Mouse (Mus musculus) intestine, embryonic 14.5 days (tissue): ENCODE data around the gene 1700001F09Rik. TPM values are rescaled to one million over a fixed set of nuclear protein-coding genes. Genes with fewer than 3 reads are reported as not detected.
"Not testable (repeated sequence)": the region's sequence is repeated elsewhere in the genome, so short reads cannot be mapped to it uniquely, and the experiment has no call there.

Source experiments
- ATAC-seq: fragments of 200-750 bp; cut with Nextera tagmentation; replicated peaks from 2 replicates; pipeline ENCODE4 v1.8.0; 2017; ENCODE audit warnings: low read depth, moderate number of reproducible peaks, moderate TSS enrichment, moderate library complexity; ENCODE audit not compliant: low FRiP score, low TSS enrichment
- DNase-seq: peaks from one replicate; pipeline ENCODE4 v3.0.0-alpha.2; 2018; ENCODE audit warnings: low spot score
- H3K27ac ChIP-seq: fragments of 300-500 bp; sonication (generic); 2 replicates; pipeline ENCODE4 v1.5.1; 2014; ENCODE audit warnings: low read depth, mild to moderate bottlenecking, control low read depth
- H3K27me3 ChIP-seq: fragments of 300-500 bp; sonication (generic); replicated peaks from 2 replicates; pipeline ENCODE4 v1.6.1; 2014; ENCODE audit warnings: low read length, control low read depth; ENCODE audit not compliant: control insufficient read depth, insufficient read depth
- H3K36me3 ChIP-seq: fragments of 300-500 bp; sonication (generic); 2 replicates; pipeline ENCODE4 v1.6.1; 2014; ENCODE audit warnings: low read length, control low read depth; ENCODE audit not compliant: control insufficient read depth, insufficient read depth
- H3K4me1 ChIP-seq: fragments of 300-500 bp; sonication (generic); replicated peaks from 2 replicates; pipeline ENCODE4 v1.6.1; 2014; ENCODE audit warnings: low read length, control low read depth, mixed read lengths; ENCODE audit not compliant: control insufficient read depth, insufficient read depth
- H3K4me2 ChIP-seq: fragments of 300-500 bp; sonication (generic); 2 replicates; pipeline ENCODE4 v1.6.1; 2014; ENCODE audit warnings: low read length
- H3K4me3 ChIP-seq: fragments of 300-500 bp; sonication (generic); 2 replicates; pipeline ENCODE4 v1.5.1; 2014; ENCODE audit warnings: low read depth, low read length, control low read depth, mixed read lengths
- H3K9ac ChIP-seq: fragments of 300-500 bp; sonication (generic); 2 replicates; pipeline ENCODE4 v1.6.1; 2014; ENCODE audit warnings: mild to moderate bottlenecking, low read length
- H3K9me3 ChIP-seq: fragments of 300-500 bp; sonication (generic); 2 replicates; pipeline ENCODE4 v1.6.1; 2016; ENCODE audit warnings: low read length, control low read depth; ENCODE audit not compliant: control insufficient read depth
- WGBS: fragments of 180-500 bp; shearing (Covaris S2); extraction: QIAGEN DNeasy Blood & Tissue Kit; methylation state at CpG from one replicate; pipeline ENCODE4 v1.1.7; 2014; 5-methylcytosine and 5-hydroxymethylcytosine counted together
- polyA plus RNA-seq: library from polyadenylated mRNA; unstranded; fragments of >200 nt; fragmentation: Nextera tagmentation; extraction: Ambion mirVana; gene quantifications from 2 replicates; pipeline ENCODE4 v1.2.1, GENCODE M21; 2014

1700001F09Rik gene
- not detected in 2 replicates for polyA plus RNA-seq

GRCm38 (mm10) chr14:43347711-43348110 lies at the start of gene 1700001F09Rik:
Gene 1700001F09Rik (minus strand): TSS chr14:43347811.
- not testable (repeated sequence) for DNase-seq, H3K9ac ChIP-seq

GRCm38 (mm10) chr14:43361713-43362112 lies 14.1 kb upstream of the 1700001F09Rik start:
- not testable (repeated sequence) for H3K9ac ChIP-seq, H3K4me1 ChIP-seq, DNase-seq, H3K4me2 ChIP-seq, H3K27ac ChIP-seq, H3K9me3 ChIP-seq, H3K4me3 ChIP-seq, ATAC-seq, H3K36me3 ChIP-seq, H3K27me3 ChIP-seq
- WGBS = 84% methylated on average over 11 of the region's 11 CpGs

More at GRCm38 (mm10) chr14:43347711-43348110, at the start of gene 1700001F09Rik:
- H3K4me2 ChIP-seq, H3K27me3 ChIP-seq, H3K4me1 ChIP-seq, H3K27ac ChIP-seq, H3K9me3 ChIP-seq, H3K36me3 ChIP-seq, ATAC-seq, H3K4me3 ChIP-seq: not testable (repeated sequence)

- not testable (repeated sequence) for H3K9me3 ChIP-seq, H3K4me2 ChIP-seq, H3K27me3 ChIP-seq, H3K4me1 ChIP-seq, ATAC-seq, H3K9ac ChIP-seq, H3K27ac ChIP-seq, DNase-seq, H3K36me3 ChIP-seq, H3K4me3 ChIP-seq
- WGBS = 68% methylated on average over 1 of the region's 1 CpGs
Measured at GRCm38 (mm10) chr14:43359246-43359645, 11.6 kb upstream of the 1700001F09Rik start.

GRCm38 (mm10) chr14:43357496-43357895 lies 9.9 kb upstream of the 1700001F09Rik start:
- not testable (repeated sequence) for H3K9ac ChIP-seq, H3K27me3 ChIP-seq, H3K4me2 ChIP-seq, H3K9me3 ChIP-seq, H3K4me3 ChIP-seq, H3K36me3 ChIP-seq, ATAC-seq, H3K27ac ChIP-seq, DNase-seq, H3K4me1 ChIP-seq

- H3K4me3 ChIP-seq, H3K9me3 ChIP-seq, H3K36me3 ChIP-seq, H3K27ac ChIP-seq, H3K4me1 ChIP-seq, H3K9ac ChIP-seq, H3K27me3 ChIP-seq, H3K4me2 ChIP-seq, DNase-seq, ATAC-seq: not testable (repeated sequence)
- 88% methylated on average over 2 of the region's 2 CpGs for WGBS
Measured at GRCm38 (mm10) chr14:43352944-43353343, 5.3 kb upstream of the 1700001F09Rik start.

- not testable (repeated sequence) for H3K27me3 ChIP-seq, H3K36me3 ChIP-seq, H3K4me3 ChIP-seq, H3K9me3 ChIP-seq, ATAC-seq, DNase-seq, H3K27ac ChIP-seq, H3K9ac ChIP-seq, H3K4me2 ChIP-seq, H3K4me1 ChIP-seq
- 64% methylated on average over 1 of the region's 1 CpGs for WGBS
Measured at GRCm38 (mm10) chr14:43337646-43338045, 10.0 kb downstream of the 1700001F09Rik start.

- not testable (repeated sequence) for H3K4me2 ChIP-seq, H3K9ac ChIP-seq, H3K27me3 ChIP-seq, H3K4me1 ChIP-seq, H3K9me3 ChIP-seq, H3K27ac ChIP-seq, H3K36me3 ChIP-seq, ATAC-seq, H3K4me3 ChIP-seq
- 92% methylated on average over 9 of the region's 11 CpGs for WGBS
- peak; percentile 15 for DNase-seq
Measured at GRCm38 (mm10) chr14:43331362-43331880, 16.2 kb downstream of the 1700001F09Rik start.

GRCm38 (mm10) chr14:43328603-43329002 lies 19.0 kb downstream of the 1700001F09Rik start:
- not testable (repeated sequence) for H3K4me1 ChIP-seq, H3K4me3 ChIP-seq, H3K36me3 ChIP-seq, DNase-seq, H3K27ac ChIP-seq, H3K27me3 ChIP-seq, H3K9ac ChIP-seq, H3K9me3 ChIP-seq, ATAC-seq, H3K4me2 ChIP-seq
- 81% methylated on average over 2 of the region's 2 CpGs for WGBS

GRCm38 (mm10) chr14:43319516-43319915 lies 28.1 kb downstream of the 1700001F09Rik start:
- not testable (repeated sequence) for H3K27ac ChIP-seq, H3K4me2 ChIP-seq

More at GRCm38 (mm10) chr14:43319516-43319915, 28.1 kb downstream of the 1700001F09Rik start:
- H3K4me1 ChIP-seq, H3K9ac ChIP-seq, H3K9me3 ChIP-seq, H3K27me3 ChIP-seq, DNase-seq, ATAC-seq, H3K4me3 ChIP-seq, H3K36me3 ChIP-seq: not testable (repeated sequence)
